In genomic region chr14:24003450-24004381, GRCm38 (mm10) we compare ENCODE assay signal across 9 mouse cellular contexts. TPM values are rescaled to one million over a fixed set of nuclear protein-coding genes. Genes with fewer than 3 reads are reported as not detected.
A peak's percentile ranks its signal among the peaks of the same experiment; 100 is the strongest.
DNase-seq lines count a peak whose midpoint lies in the region; ATAC-seq and TF ChIP-seq lines count a peak whose summit lies in the region.
"Had no signal": no experiment of that assay in that cellular context is flagged by ENCODE, and none has a peak within 500 bp of the region (broad histone marks: within the 10 kb centered on the region; RNA-seq: fewer than 3 reads in every experiment).

No protein-coding gene starts in this region.

- no peak for DNase-seq in ES-E14 (ENCODE audit: low read depth, low spot score)
- peak; percentile 18 to 47 for DNase-seq in adrenal gland, postnatal 4 days (ENCODE audit: low spot score in 2 of 2)
- peak; percentile 73 for DNase-seq in forebrain, embryonic 14.5 days (ENCODE audit: low spot score)
- peak; percentile 51 to 63 for DNase-seq in left cerebral cortex, adult 8-10 months (ENCODE audit: low spot score in 2 of 2)
- peak; percentile 38 for DNase-seq in mesoderm, embryonic 11.5 days (ENCODE audit: low read depth, low spot score)
- peak; percentile 70 for DNase-seq in right cerebral cortex, postnatal 4 days
- no peak for DNase-seq in thymus, postnatal 25 days

- ATAC-seq in forebrain, embryonic 14.5 days = peak; percentile 81
- ATAC-seq in hindbrain, embryonic 16.5 days = peak; percentile 69

- in situ Hi-C loops in ES-E14 (cut with MboI; ENCODE audit: low sequenced_read_pairs in 2 of 2, unreplicated experiment in 2 of 2) = loop anchor here (25.0 kb wide), 1 partner anchor 416 kb away; no protein-coding TSS in a partner anchor

- H3K9ac ChIP-seq in ES-E14 (ENCODE audit: insufficient read depth, low read depth, low read length, poor library complexity, severe bottlenecking) = peak overlapping the region; percentile 71; the same call in 1 of the 2 replicates
- H3K9ac ChIP-seq in forebrain, embryonic 14.5 days (ENCODE audit: low read length) = peak overlapping the region; percentile 83
- peak overlapping the region; percentile 95 for H3K9ac ChIP-seq in hindbrain, embryonic 16.5 days (ENCODE audit: low read depth, low read length)

- peaks cover 29% of the 10 kb centered on the region for H3K27me3 ChIP-seq in forebrain, embryonic 14.5 days (replicated peaks; ENCODE audit: control insufficient read depth, insufficient read depth, low read length)
- peaks cover 3% of the 10 kb centered on the region for H3K27me3 ChIP-seq in hindbrain, embryonic 16.5 days (replicated peaks; ENCODE audit: control insufficient read depth, insufficient read depth, low read length)

- H3K4me2 ChIP-seq in forebrain, embryonic 14.5 days (ENCODE audit: low read length) = peak overlapping the region; percentile 82
- peak overlapping the region; percentile 82 for H3K4me2 ChIP-seq in hindbrain, embryonic 16.5 days (ENCODE audit: low read length)

- no peaks in the 10 kb centered on the region for H3K9me3 ChIP-seq in ES-E14 (ENCODE audit: control insufficient read depth, insufficient read depth, low read depth, low read length)
- H3K9me3 ChIP-seq in forebrain, embryonic 14.5 days (replicated peaks; ENCODE audit: control insufficient read depth, low read length) = no peaks in the 10 kb centered on the region
- H3K9me3 ChIP-seq in hindbrain, embryonic 16.5 days (ENCODE audit: control insufficient read depth, low read length) = no peaks in the 10 kb centered on the region

- under 1% methylated on average over 66 of the region's 85 CpGs for WGBS in forebrain, embryonic 14.5 days
- under 1% methylated on average over 68 of the region's 85 CpGs for WGBS in hindbrain, embryonic 16.5 days

- peak overlapping the region; percentile 79 to 89 for H3K4me3 ChIP-seq in ES-E14 (ENCODE audit: insufficient read depth in 1 of 2, low read depth in 1 of 2, low read length in 2 of 2, poor library complexity in 1 of 2, severe bottlenecking in 1 of 2)
- H3K4me3 ChIP-seq in forebrain, embryonic 14.5 days (ENCODE audit: low read depth, low read length) = peak overlapping the region; percentile 68
- H3K4me3 ChIP-seq in hindbrain, embryonic 16.5 days (ENCODE audit: low read length) = peak overlapping the region; percentile 84

- no peaks in the 10 kb centered on the region for H3K36me3 ChIP-seq in ES-E14 (ENCODE audit: control insufficient read depth, insufficient read depth, low read length, poor library complexity, severe bottlenecking)
- no peaks in the 10 kb centered on the region for H3K36me3 ChIP-seq in forebrain, embryonic 14.5 days (ENCODE audit: control insufficient read depth, insufficient read depth, low read length)
- H3K36me3 ChIP-seq in hindbrain, embryonic 16.5 days (ENCODE audit: control insufficient read depth, insufficient read depth, low read length) = no peaks in the 10 kb centered on the region

- no peaks in the 10 kb centered on the region for H3K4me1 ChIP-seq in ES-E14 (ENCODE audit: control insufficient read depth in 2 of 2, insufficient read depth in 2 of 2, low read length in 2 of 2, poor library complexity in 1 of 2)
- H3K4me1 ChIP-seq in forebrain, embryonic 14.5 days (ENCODE audit: control insufficient read depth, insufficient read depth, low read length) = peaks cover 4% of the 10 kb centered on the region; the same call in 1 of the 2 replicates
- peaks cover 17% of the 10 kb centered on the region for H3K4me1 ChIP-seq in hindbrain, embryonic 16.5 days (ENCODE audit: control insufficient read depth, insufficient read depth, low read depth, low read length)

- H3K27ac ChIP-seq in ES-E14 (ENCODE audit: insufficient read depth, low read depth, low read length, poor library complexity, severe bottlenecking) = no peak overlapping the region
- peak overlapping the region; percentile 86 for H3K27ac ChIP-seq in forebrain, embryonic 14.5 days (ENCODE audit: low read depth, low read length)
- H3K27ac ChIP-seq in hindbrain, embryonic 16.5 days (ENCODE audit: low read depth, low read length) = peak overlapping the region; percentile 93

TF ChIP-seq in ES-E14, 5 proteins besides CTCF, POLR2A, EP300 and RAD21:
- TF ChIP-seq MAFK (IDR thresholded peaks at IDR 0.05; ENCODE audit: insufficient read depth, low read depth, low read length) (no peak), ZNF384 (IDR thresholded peaks at IDR 0.05; ENCODE audit: low read depth, low read length) (no peak), HCFC1 (IDR thresholded peaks at IDR 0.05; ENCODE audit: borderline replicate concordance, insufficient read depth, low read length) (no peak), CHD2 (IDR thresholded peaks at IDR 0.05; ENCODE audit: low read depth, low read length) (no peak), ZC3H11A (IDR thresholded peaks at IDR 0.05; ENCODE audit: borderline replicate concordance, low read depth, low read length) (no peak)

RNA-seq across cellular contexts. Expression of gene Kcnma1, which starts 10.6 kb away (rescaled TPM):
- total RNA-seq in ES-E14 (2012; rRNA removed) = 0.49 and 1.5 TPM in 2 replicates
- total RNA-seq in adrenal gland, postnatal 4 days (2021) = 10 to 100 TPM; 54.2 to 57.4 TPM
- 6.6 and 9.7 TPM in 2 replicates for polyA plus RNA-seq in forebrain, embryonic 14.5 days (2014; fragmentation: Nextera tagmentation; extraction: Ambion mirVana)
- 15.8 and 17.2 TPM in 2 replicates for polyA plus RNA-seq in hindbrain, embryonic 16.5 days (2015; fragmentation: Nextera tagmentation; extraction: Ambion mirVana)
- total RNA-seq in left cerebral cortex, adult 8-10 months (2022) = 100 to 1,000 TPM; 151 to 190 (median 165) TPM
- total RNA-seq: neutrophil, adult 5-6 weeks had no signal

Comparison
In these comparisons a context has a peak if more than half of its experiments do, and no peak if none do; other contexts are left out.
1. DNase-seq: peak in adrenal gland, postnatal 4 days (2 of 2), forebrain, embryonic 14.5 days (single experiment), left cerebral cortex, adult 8-10 months (2 of 2), mesoderm, embryonic 11.5 days (single experiment) and right cerebral cortex, postnatal 4 days (single experiment); none in ES-E14 (single experiment) and thymus, postnatal 25 days (single experiment).
2. RNA of gene Kcnma1, which starts 10.6 kb away (total RNA-seq): 151 to 190 TPM in left cerebral cortex, adult 8-10 months and 54.2 to 57.4 TPM in adrenal gland, postnatal 4 days; 0.49 to 1.5 TPM in ES-E14; every median in the first group is over 10 times any median in the second.
3. Peak in every context shown above with its lines, with median percentiles within 50 percentile points of each other: H3K4me3 ChIP-seq and H3K9ac ChIP-seq.